Mouse (Mus musculus) embryonic facial prominence, embryonic 14.5 days (tissue): ENCODE measurements around the gene Btbd35f7. TPM values are rescaled to one million over a fixed set of nuclear protein-coding genes. Genes with fewer than 3 reads are reported as not detected.
"Not testable (repeated sequence)": the region's sequence is repeated elsewhere in the genome, so short reads cannot be mapped to it uniquely, and the experiment has no call there.

Source experiments
- ATAC-seq: fragments of 200-750 bp; cut with Nextera tagmentation; 2 replicates; pipeline ENCODE4 v1.8.0; 2017; ENCODE audit warnings: low read depth, moderate number of reproducible peaks, moderate TSS enrichment
- DNase-seq: peaks from one replicate; pipeline ENCODE4 v3.0.0-alpha.2; 2015; ENCODE audit warnings: low spot score
- H3K27ac ChIP-seq: fragments of 300-500 bp; sonication (generic); replicated peaks from 2 replicates; pipeline ENCODE4 v1.5.1; 2014; ENCODE audit warnings: low read depth, mild to moderate bottlenecking, low read length, moderate library complexity
- H3K27me3 ChIP-seq: fragments of 300-500 bp; sonication (generic); replicated peaks from 2 replicates; pipeline ENCODE4 v1.6.1; 2014; ENCODE audit warnings: low read length; ENCODE audit not compliant: control insufficient read depth, insufficient read depth
- H3K36me3 ChIP-seq: fragments of 300-500 bp; sonication (generic); 2 replicates; pipeline ENCODE4 v1.6.1; 2014; ENCODE audit warnings: low read length, mixed read lengths; ENCODE audit not compliant: control insufficient read depth, insufficient read depth
- H3K4me1 ChIP-seq: fragments of 300-500 bp; sonication (generic); 2 replicates; pipeline ENCODE4 v1.6.1; 2014; ENCODE audit warnings: antibody characterized with exemption, low read length; ENCODE audit not compliant: control insufficient read depth, insufficient read depth
- H3K4me2 ChIP-seq: fragments of 300-500 bp; sonication (generic); 2 replicates; pipeline ENCODE4 v1.6.1; 2014; ENCODE audit warnings: low read depth, mild to moderate bottlenecking, low read length, moderate library complexity, mixed read lengths
- H3K4me3 ChIP-seq: fragments of 300-500 bp; sonication (generic); 2 replicates; pipeline ENCODE4 v1.5.1; 2014; ENCODE audit warnings: low read depth, mild to moderate bottlenecking, low read length
- H3K9ac ChIP-seq: fragments of 300-500 bp; sonication (generic); 2 replicates; pipeline ENCODE4 v1.6.1; 2014; ENCODE audit warnings: low read depth, mild to moderate bottlenecking, low read length, moderate library complexity, mixed read lengths
- H3K9me3 ChIP-seq: fragments of 300-500 bp; sonication (generic); 2 replicates; pipeline ENCODE4 v1.6.1; 2016; ENCODE audit warnings: low read length; ENCODE audit not compliant: control insufficient read depth
- WGBS: fragments of 180-500 bp; shearing (Covaris S2); extraction: QIAGEN DNeasy Blood & Tissue Kit; methylation state at CpG from one replicate; pipeline ENCODE4 v1.1.7; 2014; 5-methylcytosine and 5-hydroxymethylcytosine counted together
- polyA plus RNA-seq: library from polyadenylated mRNA; unstranded; fragments of >200 nt; fragmentation: Nextera tagmentation; extraction: Ambion mirVana; gene quantifications from 2 replicates; pipeline ENCODE4 v1.2.1, GENCODE M21; 2014

Btbd35f7 gene
- not detected in 2 replicates for polyA plus RNA-seq

DNA sequence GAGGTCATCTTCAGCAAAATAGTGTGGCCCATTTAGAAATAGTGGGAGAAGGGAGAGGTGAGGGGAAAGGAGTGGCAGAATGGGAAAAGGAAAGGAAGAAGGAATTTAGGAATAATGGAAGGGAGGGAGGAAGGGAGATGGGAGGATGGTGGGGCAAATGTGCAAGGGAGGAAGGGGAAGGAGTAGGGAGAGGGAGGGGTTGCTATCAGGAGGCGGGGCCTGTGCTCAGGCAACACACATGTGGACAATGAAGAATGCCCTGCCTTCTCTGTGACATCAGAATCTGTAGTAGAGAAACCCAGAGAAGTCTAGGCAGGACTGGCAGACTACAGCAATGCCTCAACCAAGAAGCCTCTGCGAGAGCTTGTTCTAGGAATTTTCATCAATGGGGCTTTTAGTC, at the start of gene Btbd35f7:
Gene Btbd35f7, plus strand, starts transcription at position 301 of the 400 bp plus-strand sequence.
- DNase-seq, H3K27ac ChIP-seq, H3K27me3 ChIP-seq, H3K4me3 ChIP-seq, H3K4me2 ChIP-seq, H3K9me3 ChIP-seq, H3K9ac ChIP-seq, H3K36me3 ChIP-seq, H3K4me1 ChIP-seq, ATAC-seq: not testable (repeated sequence)
- WGBS, result no CpG with 5 or more reads among the region's 2 CpGs

Other genes with a start within 250 kb of the Btbd35f7 start
- not detected in 2 replicates for gene Mycs, start 199.8 kb upstream of the Btbd35f7 start, polyA plus RNA-seq